Mouse (Mus musculus) heart, embryonic 16.5 days (tissue): ENCODE measurements at regions not wholly inside any gene's neighbourhood (a gene's known extent, or its start where the extent isn't known, plus 50 kb on each side); places are given as distances from the start of the nearest gene placed in this dataset.

Experiments used
- ATAC-seq: fragments of 200-750 bp; cut with Nextera tagmentation; replicated peaks from 2 replicates; pipeline ENCODE4 v1.8.0; 2017; ENCODE audit warnings: moderate number of reproducible peaks; ENCODE audit not compliant: insufficient read depth, low FRiP score; ENCODE audit errors: extremely low read depth
- H3K27ac ChIP-seq: fragments of 300-500 bp; sonication (generic); 2 replicates; pipeline ENCODE4 v1.5.1; 2014; ENCODE audit warnings: mild to moderate bottlenecking, low read length, control low read depth, moderate library complexity
- H3K27me3 ChIP-seq: fragments of 300-500 bp; sonication (generic); 2 replicates; pipeline ENCODE4 v1.6.1; 2014; ENCODE audit warnings: low read length, mixed read lengths; ENCODE audit not compliant: control insufficient read depth, insufficient read depth
- H3K36me3 ChIP-seq: fragments of 300-500 bp; sonication (generic); 2 replicates; pipeline ENCODE4 v1.6.1; 2014; ENCODE audit not compliant: control insufficient read depth, insufficient read depth
- H3K4me1 ChIP-seq: fragments of 300-500 bp; sonication (generic); 2 replicates; pipeline ENCODE4 v1.6.1; 2014; ENCODE audit warnings: low read length, mixed read lengths; ENCODE audit not compliant: control insufficient read depth, insufficient read depth
- H3K4me2 ChIP-seq: fragments of 300-500 bp; sonication (generic); 2 replicates; pipeline ENCODE4 v1.6.1; 2014; ENCODE audit warnings: low read depth, mild to moderate bottlenecking, control low read depth, low read length
- H3K4me3 ChIP-seq: fragments of 300-500 bp; sonication (generic); 2 replicates; pipeline ENCODE4 v1.5.1; 2014; ENCODE audit warnings: mild to moderate bottlenecking, control low read depth, low read length
- H3K9ac ChIP-seq: fragments of 300-500 bp; sonication (generic); 2 replicates; pipeline ENCODE4 v1.6.1; 2014; ENCODE audit warnings: low read length, control low read depth
- H3K9me3 ChIP-seq: fragments of 300-500 bp; sonication (generic); replicated peaks from 2 replicates; pipeline ENCODE4 v1.6.1; 2016; ENCODE audit warnings: low read length; ENCODE audit not compliant: control insufficient read depth
- WGBS: fragments of 180-500 bp; shearing (Covaris S2); extraction: QIAGEN DNeasy Blood & Tissue Kit; methylation state at CpG from one replicate; pipeline ENCODE4 v1.1.7; 2014; 5-methylcytosine and 5-hydroxymethylcytosine counted together

GRCm38 (mm10) chr8:102983220-102983909 lies 197.9 kb upstream of the Cdh11 start:
- H3K9me3 ChIP-seq: no peaks in the 10 kb centered on the region
- no peak for ATAC-seq
- no peaks in the 10 kb centered on the region for H3K4me1 ChIP-seq
- no peak overlapping the region for H3K4me3 ChIP-seq
- H3K4me2 ChIP-seq: no peak overlapping the region
- WGBS: 54% methylated on average over 3 of the region's 3 CpGs
- no peaks in the 10 kb centered on the region for H3K36me3 ChIP-seq
- H3K9ac ChIP-seq: no peak overlapping the region
- H3K27ac ChIP-seq: no peak overlapping the region
- H3K27me3 ChIP-seq: no peaks in the 10 kb centered on the region

GRCm38 (mm10) chr8:102983910-102984225 lies 198.4 kb upstream of the Cdh11 start:
- H3K27me3 ChIP-seq: no peaks in the 10 kb centered on the region
- H3K36me3 ChIP-seq: no peaks in the 10 kb centered on the region
- no peak overlapping the region for H3K9ac ChIP-seq
- 56% methylated on average over 3 of the region's 3 CpGs for WGBS
- no peak overlapping the region for H3K27ac ChIP-seq
- no peak overlapping the region for H3K4me2 ChIP-seq
- no peak for ATAC-seq
- H3K4me3 ChIP-seq: no peak overlapping the region
- no peaks in the 10 kb centered on the region for H3K4me1 ChIP-seq
- H3K9me3 ChIP-seq: no peaks in the 10 kb centered on the region

GRCm38 (mm10) chr8:103007284-103007984 lies 222.0 kb upstream of the Cdh11 start:
- 73% methylated on average over 2 of the region's 2 CpGs for WGBS
- Histone ChIP-seq H3K27ac (no peak overlapping the region), H3K27me3 (no peaks in the 10 kb centered on the region), H3K4me1 (no peaks in the 10 kb centered on the region), H3K4me2 (no peak overlapping the region), H3K4me3 (no peak overlapping the region), H3K9ac (no peak overlapping the region), H3K9me3 (no peaks in the 10 kb centered on the region), H3K36me3 (no peaks in the 10 kb centered on the region)
- ATAC-seq: no peak

- no peak for ATAC-seq
- H3K27ac ChIP-seq: no peak overlapping the region
These were observed 233.7 kb upstream of the Cdh11 start for GRCm38 (mm10) chr8:103019121-103019520.

GRCm38 (mm10) chr8:103023237-103023636 lies 237.8 kb upstream of the Cdh11 start:
- no peak for ATAC-seq
- no peak overlapping the region for H3K27ac ChIP-seq
- 67% methylated on average over 1 of the region's 1 CpGs for WGBS
- H3K4me3 ChIP-seq: no peak overlapping the region
- no peaks in the 10 kb centered on the region for H3K4me1 ChIP-seq
- no peaks in the 10 kb centered on the region for H3K27me3 ChIP-seq
- no peaks in the 10 kb centered on the region for H3K9me3 ChIP-seq
- H3K9ac ChIP-seq: no peak overlapping the region
- no peak overlapping the region for H3K4me2 ChIP-seq
- H3K36me3 ChIP-seq: no peaks in the 10 kb centered on the region

More at GRCm38 (mm10) chr8:103019121-103019520, 233.7 kb upstream of the Cdh11 start:
- Histone ChIP-seq H3K36me3 (no peaks in the 10 kb centered on the region), H3K4me3 (no peak overlapping the region), H3K4me2 (no peak overlapping the region), H3K4me1 (no peaks in the 10 kb centered on the region), H3K9ac (no peak overlapping the region), H3K9me3 (no peaks in the 10 kb centered on the region), H3K27me3 (no peaks in the 10 kb centered on the region)
- WGBS: 63% methylated on average over 4 of the region's 4 CpGs

GRCm38 (mm10) chr8:103031708-103032107 lies 246.3 kb upstream of the Cdh11 start:
- Histone ChIP-seq H3K27me3 (no peaks in the 10 kb centered on the region), H3K36me3 (no peaks in the 10 kb centered on the region), H3K27ac (no peak overlapping the region), H3K4me3 (no peak overlapping the region), H3K4me1 (no peaks in the 10 kb centered on the region), H3K4me2 (no peak overlapping the region), H3K9ac (no peak overlapping the region), H3K9me3 (no peaks in the 10 kb centered on the region)
- ATAC-seq: no peak
- WGBS: 42% methylated on average over 1 of the region's 1 CpGs

- H3K36me3 ChIP-seq: no peaks in the 10 kb centered on the region
- H3K27ac ChIP-seq: no peak overlapping the region
- no peak overlapping the region for H3K4me3 ChIP-seq
- H3K9ac ChIP-seq: no peak overlapping the region
- no peak for ATAC-seq
- H3K27me3 ChIP-seq: no peaks in the 10 kb centered on the region
- no peaks in the 10 kb centered on the region for H3K9me3 ChIP-seq
- H3K4me1 ChIP-seq: no peaks in the 10 kb centered on the region
- 54% methylated on average over 3 of the region's 3 CpGs for WGBS
- no peak overlapping the region for H3K4me2 ChIP-seq
These were observed 248.5 kb upstream of the Cdh11 start for GRCm38 (mm10) chr8:103033956-103034355.

GRCm38 (mm10) chr8:103072079-103072635 lies 286.7 kb upstream of the Cdh11 start:
- H3K9ac ChIP-seq: no peak overlapping the region
- no peaks in the 10 kb centered on the region for H3K9me3 ChIP-seq
- WGBS: 80% methylated on average over 5 of the region's 5 CpGs
- H3K27me3 ChIP-seq: no peaks in the 10 kb centered on the region
- no peaks in the 10 kb centered on the region for H3K4me1 ChIP-seq
- ATAC-seq: no peak
- H3K4me3 ChIP-seq: no peak overlapping the region
- H3K36me3 ChIP-seq: no peaks in the 10 kb centered on the region
- H3K27ac ChIP-seq: no peak overlapping the region
- H3K4me2 ChIP-seq: no peak overlapping the region

- Histone ChIP-seq H3K27me3 (no peaks in the 10 kb centered on the region), H3K4me2 (no peak overlapping the region), H3K9me3 (no peaks in the 10 kb centered on the region), H3K4me3 (no peak overlapping the region), H3K27ac (no peak overlapping the region), H3K4me1 (no peaks in the 10 kb centered on the region), H3K36me3 (no peaks in the 10 kb centered on the region), H3K9ac (no peak overlapping the region)
- no peak for ATAC-seq
- WGBS: 73% methylated on average over 1 of the region's 1 CpGs
These were observed 287.2 kb upstream of the Cdh11 start for GRCm38 (mm10) chr8:103072646-103073045.
